Mouse (Mus musculus) thymus, adult 2 months (tissue): ENCODE measurements around the gene Prss56. TPM values are rescaled to one million over a fixed set of nuclear protein-coding genes. Genes with fewer than 3 reads are reported as not detected.

Experiments
- DNase-seq: peaks from one replicate; pipeline ENCODE4 v3.0.0; 2021
- H3K27ac ChIP-seq: fragments of 200-500 bp; 2 replicates; pipeline ENCODE4 v1.5.1; 2012; ENCODE audit warnings: low read length, control low read depth; ENCODE audit not compliant: control insufficient read depth, insufficient read depth
- H3K27me3 ChIP-seq: fragments of 200-500 bp; 2 replicates; pipeline ENCODE4 v1.6.1; 2012; ENCODE audit warnings: mild to moderate bottlenecking, low read length, moderate library complexity, mixed read lengths; ENCODE audit not compliant: control insufficient read depth, insufficient read depth
- H3K36me3 ChIP-seq: fragments of 200-500 bp; 2 replicates; pipeline ENCODE4 v1.6.1; 2012; ENCODE audit warnings: mild to moderate bottlenecking, low read length, moderate library complexity; ENCODE audit not compliant: control insufficient read depth, insufficient read depth
- H3K4me1 ChIP-seq: fragments of 200-500 bp; replicated peaks from 2 replicates; pipeline ENCODE4 v1.6.1; 2012; ENCODE audit warnings: low read length; ENCODE audit not compliant: control insufficient read depth, insufficient read depth
- H3K4me3 ChIP-seq: fragments of 200-500 bp; 2 replicates; pipeline ENCODE4 v1.5.1; 2012; ENCODE audit warnings: mild to moderate bottlenecking, low read length, control low read depth, moderate library complexity; ENCODE audit not compliant: control insufficient read depth, insufficient read depth
- CTCF ChIP-seq: fragments of 200-500 bp; IDR thresholded peaks from 2 replicates; pipeline ENCODE4 v1.5.1; 2012; ENCODE audit warnings: mild to moderate bottlenecking, control low read depth, low read length, moderate library complexity, borderline replicate concordance; ENCODE audit not compliant: control insufficient read depth, poor library complexity, insufficient read depth; ENCODE audit errors: extremely low read depth
- POLR2A ChIP-seq: fragments of 200-500 bp; IDR thresholded peaks from 2 replicates; pipeline ENCODE4 v1.6.1; 2012; ENCODE audit warnings: mild to moderate bottlenecking, low read length, control low read depth, moderate library complexity; ENCODE audit not compliant: control insufficient read depth, poor library complexity, insufficient read depth; ENCODE audit errors: extremely low read depth
- WGBS: fragments of 180-500 bp; shearing (Covaris S2); methylation state at CpG from one replicate; pipeline ENCODE4 v1.1.7; 2018; 5-methylcytosine and 5-hydroxymethylcytosine counted together
- polyA plus RNA-seq: library from polyadenylated mRNA; depleted of rRNA; stranded (reverse); fragments of >200 nt; gene quantifications from 2 replicates; pipeline ENCODE4 v1.2.3, GENCODE M21; 2012

Gene Prss56
- polyA plus RNA-seq, 1 experiment = 0.23 TPM

- no peak for DNase-seq
- TF ChIP-seq CTCF (no peak), POLR2A (no peak)
- 25% methylated on average over 4 of the region's 4 CpGs for WGBS
These were observed 7.3 kb downstream of the Prss56 start, which contains the start of gene Chrnd for GRCm38 (mm10) chr1:87190429-87190828. Chrnd (plus strand) TSS chr1:87190607.

GRCm38 (mm10) chr1:87197296-87197695 lies 14.2 kb downstream of the Prss56 start:
- H3K27me3 ChIP-seq = no peaks in the 10 kb centered on the region
- no peak for DNase-seq
- no peaks in the 10 kb centered on the region for H3K4me1 ChIP-seq
- WGBS = 88% methylated on average over 9 of the region's 9 CpGs
- TF ChIP-seq CTCF = no peak
- no peak for TF ChIP-seq POLR2A
- no peak overlapping the region for H3K4me3 ChIP-seq
- no peak overlapping the region for H3K27ac ChIP-seq
- H3K36me3 ChIP-seq = no peaks in the 10 kb centered on the region

More at GRCm38 (mm10) chr1:87190429-87190828, 7.3 kb downstream of the Prss56 start, which contains the start of gene Chrnd:
- H3K4me1 ChIP-seq = peaks cover 11% of the 10 kb centered on the region
- H3K27ac ChIP-seq = no peak within 1 kb of the TSS
- no peak within 1 kb of the TSS for H3K4me3 ChIP-seq
- no peaks in the 10 kb centered on the region for H3K36me3 ChIP-seq
- H3K27me3 ChIP-seq = peaks cover 8% of the 10 kb centered on the region

GRCm38 (mm10) chr1:87198119-87199065 lies 15.3 kb downstream of the Prss56 start:
- WGBS = 84% methylated on average over 12 of the region's 12 CpGs
- H3K27ac ChIP-seq = no peak overlapping the region

GRCm38 (mm10) chr1:87200811-87201210 lies 17.7 kb downstream of the Prss56 start:
- no peaks in the 10 kb centered on the region for H3K27me3 ChIP-seq
- no peaks in the 10 kb centered on the region for H3K36me3 ChIP-seq
- no peak for DNase-seq
- H3K27ac ChIP-seq = no peak overlapping the region
- no peaks in the 10 kb centered on the region for H3K4me1 ChIP-seq
- 27% methylated on average over 2 of the region's 2 CpGs for WGBS
- no peak overlapping the region for H3K4me3 ChIP-seq
- TF ChIP-seq CTCF (no peak), POLR2A (no peak)

More at GRCm38 (mm10) chr1:87198119-87199065, 15.3 kb downstream of the Prss56 start:
- H3K27me3 ChIP-seq = no peaks in the 10 kb centered on the region
- DNase-seq = no peak
- no peak for TF ChIP-seq CTCF
- TF ChIP-seq POLR2A = no peak
- H3K4me1 ChIP-seq = no peaks in the 10 kb centered on the region
- no peak overlapping the region for H3K4me3 ChIP-seq
- H3K36me3 ChIP-seq = no peaks in the 10 kb centered on the region

- no peak overlapping the region for H3K27ac ChIP-seq
- H3K36me3 ChIP-seq = no peaks in the 10 kb centered on the region
- DNase-seq = no peak
- no peaks in the 10 kb centered on the region for H3K27me3 ChIP-seq
- TF ChIP-seq POLR2A (no peak), CTCF (no peak)
- 39% methylated on average over 1 of the region's 1 CpGs for WGBS
- H3K4me1 ChIP-seq = no peaks in the 10 kb centered on the region
- H3K4me3 ChIP-seq = no peak overlapping the region
These were observed 18.7 kb downstream of the Prss56 start for GRCm38 (mm10) chr1:87201848-87202247.

- H3K4me3 ChIP-seq = no peak overlapping the region
These were observed 20.7 kb downstream of the Prss56 start for GRCm38 (mm10) chr1:87203779-87204178.

GRCm38 (mm10) chr1:87204465-87204864 lies 21.4 kb downstream of the Prss56 start, which contains the start of gene Chrng:
Chrng (plus strand) TSS chr1:87204657.
- no peak within 1 kb of the TSS for H3K27ac ChIP-seq
- no peak for TF ChIP-seq POLR2A
- no peak for TF ChIP-seq CTCF
- H3K4me1 ChIP-seq = no peaks in the 10 kb centered on the region
- H3K36me3 ChIP-seq = no peaks in the 10 kb centered on the region
- DNase-seq = no peak
- H3K27me3 ChIP-seq = no peaks in the 10 kb centered on the region
- H3K4me3 ChIP-seq = no peak within 1 kb of the TSS
- WGBS = 88% methylated on average over 7 of the region's 7 CpGs

More at GRCm38 (mm10) chr1:87203779-87204178, 20.7 kb downstream of the Prss56 start:
- Histone ChIP-seq H3K27ac (no peak overlapping the region), H3K36me3 (no peaks in the 10 kb centered on the region), H3K4me1 (no peaks in the 10 kb centered on the region), H3K27me3 (no peaks in the 10 kb centered on the region)
- WGBS = 84% methylated on average over 5 of the region's 5 CpGs
- no peak for TF ChIP-seq POLR2A
- no peak for TF ChIP-seq CTCF
- no peak for DNase-seq
